Mouse (Mus musculus) spleen, adult 2 months (tissue): ENCODE results near the gene Slc35e3. TPM values are rescaled to one million over a fixed set of nuclear protein-coding genes. Genes with fewer than 3 reads are reported as not detected.

Experiments used
- DNase-seq, 2 experiments: peaks; one replicate each; pipeline versions ENCODE4 v3.0.0 to v3.0.0-alpha.2; 2012 to 2021; ENCODE audit warnings: low spot score in 2 of 2, low read depth in 1 of 2
- H3K27ac ChIP-seq: fragments of 200-500 bp; 2 replicates; pipeline ENCODE4 v1.5.1; 2012; ENCODE audit warnings: low read length, inconsistent platforms; ENCODE audit not compliant: insufficient read depth
- H3K27me3 ChIP-seq: fragments of 200-500 bp; 2 replicates; pipeline ENCODE4 v1.6.1; 2012; ENCODE audit warnings: mild to moderate bottlenecking, moderate library complexity, low read length, inconsistent platforms; ENCODE audit not compliant: control insufficient read depth, insufficient read depth
- H3K36me3 ChIP-seq: fragments of 200-500 bp; 2 replicates; pipeline ENCODE4 v1.6.1; 2012; ENCODE audit warnings: mild to moderate bottlenecking, low read length, inconsistent platforms; ENCODE audit not compliant: control insufficient read depth, insufficient read depth
- H3K4me1 ChIP-seq: fragments of 200-500 bp; 2 replicates; pipeline ENCODE4 v1.6.1; 2011; ENCODE audit warnings: inconsistent platforms; ENCODE audit not compliant: control insufficient read depth, insufficient read depth, insufficient read length
- H3K4me3 ChIP-seq: fragments of 200-500 bp; 2 replicates; pipeline ENCODE4 v1.5.1; 2011; ENCODE audit warnings: mild to moderate bottlenecking, inconsistent platforms; ENCODE audit not compliant: insufficient read depth, insufficient read length; ENCODE audit errors: extremely low read depth
- CTCF ChIP-seq: fragments of 200-500 bp; IDR thresholded peaks from 2 replicates; pipeline ENCODE4 v1.5.1; 2011; ENCODE audit warnings: mild to moderate bottlenecking, inconsistent platforms; ENCODE audit not compliant: insufficient read depth, insufficient read length, insufficient replicate concordance; ENCODE audit errors: extremely low read depth
- POLR2A ChIP-seq: fragments of 200-500 bp; IDR thresholded peaks from 2 replicates; pipeline ENCODE4 v1.6.1; 2011; ENCODE audit warnings: low read depth, low read length, inconsistent platforms
- WGBS: fragments of 180-500 bp; shearing (Covaris S2); methylation state at CpG from one replicate; pipeline ENCODE4 v1.1.7; 2018; 5-methylcytosine and 5-hydroxymethylcytosine counted together
- polyA plus RNA-seq: library from polyadenylated mRNA; depleted of rRNA; stranded (reverse); fragments of >200 nt; gene quantifications from 2 replicates; pipeline ENCODE4 v1.2.3, GENCODE M21; 2012

The Slc35e3 gene
- polyA plus RNA-seq, 1 experiment, result 5.6 TPM

DNA sequence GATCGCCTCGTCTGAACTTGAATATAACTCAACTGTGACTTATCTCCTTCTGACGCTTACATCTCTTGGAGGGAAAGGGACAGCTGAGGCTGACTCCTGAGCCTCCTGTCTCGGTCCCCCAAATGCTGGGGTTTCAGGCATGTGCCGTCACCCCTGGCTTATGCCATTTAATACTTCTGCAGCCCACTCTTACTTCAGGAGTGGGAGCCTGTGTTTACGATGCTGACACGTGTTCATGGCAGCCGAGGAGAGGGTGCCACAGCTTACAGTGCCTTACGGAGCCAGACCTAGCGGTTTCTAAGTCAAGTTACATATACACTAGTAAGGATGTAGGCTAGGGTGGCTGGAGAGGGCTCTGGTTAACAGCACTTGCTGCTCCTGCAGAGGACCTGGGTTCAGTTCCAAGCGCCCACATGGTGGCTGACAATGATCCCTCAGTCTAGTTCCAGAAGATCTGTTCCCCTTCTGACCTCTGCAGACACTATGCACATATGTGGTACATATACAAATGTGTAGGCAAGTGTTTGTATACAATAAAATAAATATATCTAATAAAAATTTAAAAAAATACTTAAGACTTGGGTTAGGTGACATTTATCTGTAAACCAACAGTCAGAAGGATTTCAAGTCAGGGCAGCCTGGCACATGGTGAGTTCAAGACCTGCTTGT, 9.8 kb upstream of the Slc35e3 start:
- Histone ChIP-seq H3K4me3 (no peak overlapping the region), H3K36me3 (peaks cover 21% of the 10 kb centered on the region), H3K27me3 (no peaks in the 10 kb centered on the region), H3K27ac (peak overlapping the region; percentile 86), H3K4me1 (peaks cover 10% of the 10 kb centered on the region)
- TF ChIP-seq POLR2A (no peak), CTCF (no peak)
- DNase-seq, result no peak
- WGBS, result 73% methylated on average over 11 of the region's 11 CpGs

DNA sequence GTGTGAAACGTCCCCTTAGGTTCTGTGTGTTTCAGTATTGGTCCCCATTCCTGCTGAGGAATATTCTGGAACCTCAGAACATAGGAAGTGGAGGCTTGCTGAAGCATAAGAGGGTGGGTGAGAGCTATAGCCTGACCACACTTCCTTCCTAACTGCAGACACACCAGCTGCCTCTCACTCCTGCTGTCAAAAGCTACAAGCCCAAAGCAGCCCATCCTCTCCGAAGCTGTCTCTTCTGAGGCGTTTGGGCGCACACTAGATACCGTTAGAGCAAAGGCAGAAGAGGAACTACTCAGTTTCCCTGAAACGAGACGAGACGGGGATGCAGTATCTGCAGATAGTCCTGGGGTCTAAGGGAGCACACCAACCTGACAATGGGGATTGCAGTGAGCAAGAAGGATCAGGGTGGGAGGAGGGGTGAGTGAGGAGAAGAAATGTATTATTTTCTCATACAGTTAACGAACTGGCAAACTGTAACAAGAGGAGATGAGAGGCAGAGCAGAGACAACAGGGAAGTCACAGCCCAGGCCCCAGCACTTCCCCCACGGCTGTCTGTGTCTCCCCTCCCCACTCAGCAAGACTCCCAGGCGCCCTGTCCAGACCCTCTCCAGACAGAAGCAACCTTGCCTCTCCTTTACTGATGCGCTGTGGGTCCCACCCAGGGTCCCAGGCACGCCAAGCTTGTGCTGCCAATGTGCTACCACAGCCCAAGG, 9.1 kb upstream of the Slc35e3 start:
- Histone ChIP-seq H3K4me3 (0 out of 2 replicates have a peak overlapping the region, but pooled peaks have one; percentile 12), H3K27me3 (no peaks in the 10 kb centered on the region), H3K4me1 (peaks cover 10% of the 10 kb centered on the region), H3K36me3 (peaks cover 18% of the 10 kb centered on the region), H3K27ac (peak overlapping the region; percentile 86)
- DNase-seq, result peak in 1 of 2 experiments; percentile 60
- 14% methylated on average over 13 of the region's 13 CpGs for WGBS
- TF ChIP-seq POLR2A (no peak), CTCF (no peak)

DNA sequence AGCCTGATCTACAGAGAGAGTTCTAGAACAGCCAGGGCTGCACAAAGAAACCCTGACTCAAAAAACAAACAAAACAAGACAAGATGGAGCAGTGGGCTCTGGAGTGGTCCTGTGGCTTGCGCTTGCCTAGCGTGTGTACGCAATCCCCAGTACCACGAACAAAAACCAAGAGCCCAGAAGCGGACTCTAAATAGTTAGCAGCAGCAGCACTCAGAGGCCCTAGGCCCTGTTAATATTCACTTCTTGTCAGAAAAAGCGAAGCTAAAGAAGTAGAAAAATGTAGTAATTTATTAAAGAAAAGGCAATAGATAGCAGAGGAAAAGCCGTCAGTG, 8.4 kb upstream of the Slc35e3 start:
- peaks cover 18% of the 10 kb centered on the region for H3K36me3 ChIP-seq
- 72% methylated on average over 7 of the region's 7 CpGs for WGBS
- DNase-seq, result no peak
- TF ChIP-seq CTCF (no peak), POLR2A (no peak)
- peaks cover 10% of the 10 kb centered on the region for H3K4me1 ChIP-seq
- H3K4me3 ChIP-seq, result no peak overlapping the region
- H3K27ac ChIP-seq, result peak overlapping the region; percentile 86
- H3K27me3 ChIP-seq, result no peaks in the 10 kb centered on the region

DNA sequence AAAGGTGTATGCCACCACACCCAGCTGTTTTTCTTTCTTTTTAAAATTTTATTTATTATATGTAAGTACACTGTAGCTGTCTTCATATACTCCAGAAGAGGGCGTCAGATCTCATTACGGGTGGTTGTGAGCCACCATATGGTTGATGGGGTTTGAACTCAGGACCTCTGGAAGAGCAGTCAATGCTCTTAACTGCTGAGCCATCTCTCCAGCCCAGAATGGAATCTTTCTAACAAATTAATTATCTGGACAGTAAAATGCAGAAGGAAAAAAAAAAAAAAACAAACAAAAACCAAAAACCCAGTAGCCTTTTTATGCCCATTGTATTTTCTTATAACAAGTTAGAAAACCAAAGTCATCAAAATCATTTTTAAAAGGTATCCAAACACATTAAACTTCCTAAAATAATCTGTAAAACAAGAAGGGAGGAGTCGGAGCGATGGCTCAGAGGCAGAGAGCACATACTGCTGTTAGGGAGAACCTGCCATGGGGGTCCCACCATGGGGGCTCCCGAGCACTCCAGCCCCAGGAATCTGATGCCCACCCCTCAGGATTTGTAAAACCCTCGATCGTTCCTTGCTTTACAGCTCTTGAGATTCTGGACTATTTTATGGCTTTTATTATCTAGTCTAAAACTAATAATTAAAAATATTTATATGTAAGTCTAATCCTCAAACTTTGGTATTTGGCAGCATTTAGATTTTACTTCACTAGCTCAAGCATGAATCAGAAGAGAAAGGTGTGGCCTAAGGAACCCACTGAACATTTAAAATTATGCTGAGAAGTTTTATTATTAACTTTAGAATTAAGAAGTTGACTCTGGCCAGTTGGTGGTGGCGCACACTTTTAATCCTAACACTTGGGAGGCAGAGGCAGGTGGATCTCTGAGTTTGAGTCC, 7.8 kb upstream of the Slc35e3 start:
- no peak for DNase-seq
- H3K4me1 ChIP-seq, result peaks cover 10% of the 10 kb centered on the region
- no peak overlapping the region for H3K27ac ChIP-seq
- TF ChIP-seq CTCF, result no peak
- no peak for TF ChIP-seq POLR2A
- H3K4me3 ChIP-seq, result no peak overlapping the region
- peaks cover 17% of the 10 kb centered on the region for H3K36me3 ChIP-seq
- WGBS, result 96% methylated on average over 8 of the region's 8 CpGs
- H3K27me3 ChIP-seq, result no peaks in the 10 kb centered on the region

DNA sequence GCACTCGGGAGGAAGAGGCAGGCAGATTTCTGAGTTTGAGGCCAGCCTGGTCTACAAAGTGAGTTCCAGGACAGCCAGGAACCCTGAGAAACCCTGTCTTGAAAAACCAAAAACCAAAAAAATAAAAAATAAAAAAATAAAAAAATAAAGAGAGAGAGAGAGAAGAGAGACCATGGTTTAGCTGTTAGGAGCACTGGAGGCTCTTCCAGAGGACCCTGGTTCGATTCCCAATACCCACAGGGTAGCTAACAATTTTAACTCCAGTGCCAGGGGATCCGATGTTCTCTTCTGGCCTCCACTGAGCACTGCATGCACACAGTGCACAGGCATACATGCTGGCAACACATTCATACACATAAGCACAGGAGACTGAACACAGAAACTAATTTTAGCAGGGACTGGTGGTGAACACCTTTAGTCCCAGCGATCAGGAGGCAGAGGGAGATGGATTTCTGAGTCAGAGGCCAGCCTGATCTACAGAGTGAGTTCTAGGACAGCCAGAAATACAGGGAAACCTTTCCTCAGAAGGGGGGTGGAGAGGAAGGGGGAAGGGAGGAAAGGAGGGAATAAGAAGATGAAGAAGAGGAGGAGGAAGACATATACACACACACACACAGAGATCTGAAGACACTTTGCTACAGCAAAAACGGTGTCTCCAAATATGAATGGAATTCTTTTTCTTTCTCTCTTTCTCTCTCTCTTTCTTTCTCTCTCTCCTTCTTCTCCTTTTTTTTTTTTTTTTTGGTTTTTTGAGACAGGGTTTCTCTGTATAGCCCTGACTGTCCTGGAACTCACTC, 6.9 kb upstream of the Slc35e3 start:
- H3K27ac ChIP-seq, result no peak overlapping the region
- peaks cover 14% of the 10 kb centered on the region for H3K36me3 ChIP-seq
- TF ChIP-seq POLR2A, result no peak
- no peak for TF ChIP-seq CTCF
- H3K4me1 ChIP-seq, result peaks cover 12% of the 10 kb centered on the region
- no peak overlapping the region for H3K4me3 ChIP-seq
- WGBS, result 95% methylated on average over 5 of the region's 5 CpGs
- DNase-seq, result no peak
- H3K27me3 ChIP-seq, result no peaks in the 10 kb centered on the region

DNA sequence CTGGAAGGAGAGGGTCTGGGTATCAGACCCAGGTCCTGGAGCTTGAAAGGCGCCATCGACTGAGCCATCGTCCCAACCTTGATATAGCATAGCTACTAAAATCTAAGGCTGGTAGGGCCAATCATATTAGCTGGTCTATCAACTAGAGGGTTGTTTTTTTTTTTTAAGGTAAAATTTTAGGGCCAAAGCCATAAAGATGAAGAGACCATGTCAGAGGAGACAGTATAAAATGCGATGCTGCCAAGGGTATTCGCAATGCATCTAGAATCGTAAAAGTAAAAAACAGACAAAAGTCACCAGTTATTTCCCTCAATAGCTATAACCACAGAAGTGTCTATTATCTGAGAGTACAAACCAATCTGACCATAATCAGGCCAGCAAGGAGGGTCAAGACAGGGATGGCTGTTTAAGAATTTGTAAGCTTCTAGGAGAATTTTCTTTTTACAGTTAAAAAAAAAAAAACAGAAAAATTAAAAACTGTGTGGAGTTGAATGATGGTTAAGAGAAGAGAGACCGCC, 6.2 kb upstream of the Slc35e3 start:
- peaks cover 14% of the 10 kb centered on the region for H3K36me3 ChIP-seq
- H3K4me3 ChIP-seq, result no peak overlapping the region
- no peak overlapping the region for H3K27ac ChIP-seq

More for the DNA sequence above, 6.2 kb upstream of the Slc35e3 start:
- WGBS, result 97% methylated on average over 7 of the region's 7 CpGs
- no peak for TF ChIP-seq POLR2A
- no peak for TF ChIP-seq CTCF
- no peak for DNase-seq
- peaks cover 12% of the 10 kb centered on the region for H3K4me1 ChIP-seq
- no peaks in the 10 kb centered on the region for H3K27me3 ChIP-seq
